Mouse (Mus musculus) splenic B cell, adult 2 months (primary cell): ENCODE data around the gene Pla2g16.

Source experiments
- DNase-seq: peaks from one replicate; pipeline ENCODE4 v3.0.0-alpha.2; 2011; ENCODE audit warnings: low read depth, low spot score
- H3K27me3 ChIP-seq: 2 replicates; pipeline ENCODE4 v1.6.1; 2012; ENCODE audit warnings: mild to moderate bottlenecking, low read length, moderate library complexity, mixed read lengths; ENCODE audit not compliant: control insufficient read depth, poor library complexity, insufficient read depth, severe bottlenecking
- H3K36me3 ChIP-seq: 2 replicates; pipeline ENCODE4 v1.6.1; 2012; ENCODE audit warnings: mild to moderate bottlenecking, low read length, moderate library complexity, mixed read lengths; ENCODE audit not compliant: control insufficient read depth, poor library complexity, insufficient read depth, severe bottlenecking

The Pla2g16 gene

GRCm38 (mm10) chr19:7554881-7555280 lies 2.4 kb upstream of the Pla2g16 start:
- no peaks in the 10 kb centered on the region for H3K36me3 ChIP-seq
- DNase-seq: no peak
- no peaks in the 10 kb centered on the region for H3K27me3 ChIP-seq

- DNase-seq: no peak
- H3K27me3 ChIP-seq: no peaks in the 10 kb centered on the region
- no peaks in the 10 kb centered on the region for H3K36me3 ChIP-seq
Measured at GRCm38 (mm10) chr19:7556641-7557040, 618 bp upstream of the Pla2g16 start.

GRCm38 (mm10) chr19:7557844-7558243 lies 585 bp downstream of the Pla2g16 start:
- no peaks in the 10 kb centered on the region for H3K36me3 ChIP-seq
- DNase-seq: peak; percentile 11

DNA sequence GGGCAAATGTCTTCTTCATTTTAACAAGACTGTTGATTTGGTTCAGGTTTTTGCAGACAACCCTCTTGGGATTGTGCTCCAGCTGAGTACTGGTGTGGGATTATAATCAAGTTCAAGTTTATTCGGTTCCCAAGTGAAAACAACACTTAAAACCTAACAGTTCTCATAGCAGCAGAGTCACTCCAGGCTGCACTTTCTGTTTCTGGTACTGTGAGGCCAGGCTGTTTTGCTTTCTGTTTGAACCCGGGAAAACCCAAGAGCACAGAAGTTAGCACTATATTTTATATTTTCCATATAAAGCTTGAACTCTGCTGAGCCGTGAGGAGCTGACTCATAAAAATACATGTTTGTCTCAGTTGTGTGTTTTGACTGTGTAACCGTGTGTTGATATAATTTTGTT lies 1.4 kb downstream of the Pla2g16 start:
- no peaks in the 10 kb centered on the region for H3K27me3 ChIP-seq
- DNase-seq: peak; percentile 36
- H3K36me3 ChIP-seq: no peaks in the 10 kb centered on the region

More at GRCm38 (mm10) chr19:7557844-7558243, 585 bp downstream of the Pla2g16 start:
- H3K27me3 ChIP-seq: no peaks in the 10 kb centered on the region

- no peak for DNase-seq
- Histone ChIP-seq H3K27me3 (no peaks in the 10 kb centered on the region), H3K36me3 (no peaks in the 10 kb centered on the region)
Measured at GRCm38 (mm10) chr19:7559986-7560385, 2.7 kb downstream of the Pla2g16 start.

GRCm38 (mm10) chr19:7561456-7561855 lies 4.2 kb downstream of the Pla2g16 start:
- Histone ChIP-seq H3K27me3 (no peaks in the 10 kb centered on the region), H3K36me3 (no peaks in the 10 kb centered on the region)
- DNase-seq: peak; percentile 49

- DNase-seq: no peak
- H3K27me3 ChIP-seq: no peaks in the 10 kb centered on the region
Measured at GRCm38 (mm10) chr19:7562601-7563129, 5.4 kb downstream of the Pla2g16 start.

DNA sequence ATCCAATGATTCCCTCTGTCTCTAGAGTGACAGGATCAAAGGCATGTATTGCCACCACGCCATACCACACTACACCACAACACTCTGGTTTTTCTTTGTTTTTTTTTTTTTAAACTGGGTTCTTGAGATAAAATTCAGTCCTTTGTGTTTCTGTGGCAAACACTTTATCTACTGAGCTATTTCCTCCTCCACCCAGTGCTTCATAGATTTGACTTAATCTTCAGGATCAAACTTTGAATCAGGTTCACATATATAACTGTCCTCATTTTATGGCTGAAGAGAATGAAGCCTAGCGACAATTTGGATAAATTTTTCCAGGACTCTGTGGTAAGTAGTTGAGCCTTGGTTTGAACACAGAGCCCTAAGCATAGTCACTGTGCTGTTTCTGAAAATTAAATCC lies 6.4 kb downstream of the Pla2g16 start:
- no peak for DNase-seq
- H3K27me3 ChIP-seq: no peaks in the 10 kb centered on the region
- no peaks in the 10 kb centered on the region for H3K36me3 ChIP-seq

More at GRCm38 (mm10) chr19:7562601-7563129, 5.4 kb downstream of the Pla2g16 start:
- H3K36me3 ChIP-seq: no peaks in the 10 kb centered on the region

GRCm38 (mm10) chr19:7564457-7564856 lies 7.2 kb downstream of the Pla2g16 start:
- DNase-seq: no peak
- H3K36me3 ChIP-seq: no peaks in the 10 kb centered on the region
- no peaks in the 10 kb centered on the region for H3K27me3 ChIP-seq

DNA sequence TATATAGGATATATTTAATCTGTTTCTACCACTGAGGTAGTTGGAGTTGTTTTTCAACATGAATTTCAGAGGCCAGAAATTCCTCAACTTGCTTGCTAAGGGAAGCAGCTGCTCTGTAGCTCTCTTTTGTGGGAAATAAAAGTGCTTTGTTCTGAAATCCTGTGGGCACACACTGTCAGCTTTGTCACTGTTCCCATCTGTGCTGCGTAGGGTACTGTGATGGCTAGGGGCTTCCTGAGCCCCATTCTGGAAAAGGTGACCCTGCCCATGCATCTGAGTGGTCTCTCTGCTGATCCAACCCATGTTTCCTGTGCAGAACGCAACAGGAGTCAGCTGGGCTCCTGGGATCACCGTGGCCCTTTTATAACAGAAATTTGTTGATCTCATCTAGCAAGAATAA lies 9.6 kb downstream of the Pla2g16 start:
- Histone ChIP-seq H3K36me3 (no peaks in the 10 kb centered on the region), H3K27me3 (no peaks in the 10 kb centered on the region)
- no peak for DNase-seq

GRCm38 (mm10) chr19:7568364-7568763 lies 11.1 kb downstream of the Pla2g16 start:
- Histone ChIP-seq H3K36me3 (no peaks in the 10 kb centered on the region), H3K27me3 (no peaks in the 10 kb centered on the region)
- no peak for DNase-seq

DNA sequence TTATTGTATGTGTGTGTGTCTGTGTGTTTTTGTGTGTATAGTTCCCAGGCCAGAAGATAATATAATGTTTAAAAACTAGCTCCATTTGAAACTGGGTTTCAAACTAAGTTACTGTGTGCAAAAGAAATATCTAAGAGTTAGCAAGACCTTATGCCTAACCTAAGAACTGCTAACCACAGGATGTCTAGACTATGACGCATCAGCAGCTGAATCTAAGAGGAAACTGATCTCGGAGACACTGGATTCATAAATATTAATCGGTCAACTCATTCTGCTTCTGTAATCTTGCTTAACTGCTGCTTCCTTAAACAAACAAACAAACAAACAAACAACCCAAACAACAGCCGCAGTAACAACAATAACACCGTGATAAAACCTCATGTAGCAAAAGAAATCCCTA lies 12.4 kb downstream of the Pla2g16 start:
- no peak for DNase-seq
- no peaks in the 10 kb centered on the region for H3K27me3 ChIP-seq

GRCm38 (mm10) chr19:7576180-7576579 lies 18.9 kb downstream of the Pla2g16 start:
- H3K27me3 ChIP-seq: no peaks in the 10 kb centered on the region
- no peak for DNase-seq
- H3K36me3 ChIP-seq: peaks cover 4% of the 10 kb centered on the region; the same call in 1 of the 2 replicates

More for the DNA sequence above, 12.4 kb downstream of the Pla2g16 start:
- no peaks in the 10 kb centered on the region for H3K36me3 ChIP-seq

- peaks cover 4% of the 10 kb centered on the region; the same call in 1 of the 2 replicates for H3K36me3 ChIP-seq
- no peaks in the 10 kb centered on the region for H3K27me3 ChIP-seq
- no peak for DNase-seq
Measured at GRCm38 (mm10) chr19:7577710-7578109, 20.5 kb downstream of the Pla2g16 start.

GRCm38 (mm10) chr19:7581042-7581441 lies 23.8 kb downstream of the Pla2g16 start:
- peaks cover 4% of the 10 kb centered on the region; the same call in 1 of the 2 replicates for H3K36me3 ChIP-seq
- DNase-seq: no peak
- H3K27me3 ChIP-seq: no peaks in the 10 kb centered on the region

GRCm38 (mm10) chr19:7583101-7583500 lies 25.8 kb downstream of the Pla2g16 start:
- H3K27me3 ChIP-seq: no peaks in the 10 kb centered on the region
- peaks cover 4% of the 10 kb centered on the region; the same call in 1 of the 2 replicates for H3K36me3 ChIP-seq
- DNase-seq: no peak
